Mouse (Mus musculus): ENCODE data around the gene Tgfb2.

GRCm38 (mm10) chr1:186728778-186729177 lies 23.0 kb upstream of the Tgfb2 start:
- TF ChIP-seq ZNF384 (IDR thresholded peaks at IDR 0.05; ENCODE audit: low read depth, low read length), result no peak
- no peak for TF ChIP-seq HCFC1 (IDR thresholded peaks at IDR 0.05; ENCODE audit: borderline replicate concordance, insufficient read depth, low read length)
- TF ChIP-seq CHD2 (IDR thresholded peaks at IDR 0.05; ENCODE audit: low read depth, low read length), result no peak

Data from ES-E14 (cell line).